ENCODE assay signal across 8 mouse cellular contexts in the genomic region with DNA sequence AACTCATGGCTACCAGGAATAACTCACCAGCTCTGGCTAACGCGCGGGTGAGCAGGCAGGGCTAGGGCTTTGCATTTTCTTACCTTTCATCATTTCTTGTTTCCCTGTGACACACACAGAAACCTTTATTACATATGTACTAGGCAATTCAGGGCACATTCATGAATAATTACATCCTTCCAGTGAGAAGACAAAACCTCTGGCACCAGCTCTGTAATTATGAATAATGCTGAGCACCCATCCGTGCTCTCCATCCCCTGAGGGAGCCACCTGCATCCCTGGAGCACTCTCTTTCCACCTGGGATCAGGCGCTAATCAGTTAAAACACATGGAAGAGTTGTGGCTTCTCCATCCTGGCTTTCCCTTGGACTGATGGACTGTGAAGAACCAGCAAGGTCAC. TPM values are rescaled to one million over a fixed set of nuclear protein-coding genes. Genes with fewer than 3 reads are reported as not detected.
DNase-seq lines count a peak whose midpoint lies in the region; ATAC-seq and TF ChIP-seq lines count a peak whose summit lies in the region.

Gene Nme7, plus strand, starts transcription at position 301 of the 400 bp plus-strand sequence.

- H3K36me3 ChIP-seq in testis, adult 2 months (ENCODE audit: control insufficient read depth, insufficient read depth, low read length): peaks cover 6% of the 10 kb centered on the region
- peaks cover 42% of the 10 kb centered on the region for H3K36me3 ChIP-seq in embryonic facial prominence, embryonic 13.5 days
- H3K36me3 ChIP-seq in intestine, postnatal 0 days (ENCODE audit: control insufficient read depth, insufficient read depth): peaks cover 38% of the 10 kb centered on the region
- H3K36me3 ChIP-seq in midbrain, embryonic 16.5 days (ENCODE audit: control insufficient read depth, insufficient read depth, low read length): peaks cover 27% of the 10 kb centered on the region

- no peak for TF ChIP-seq CTCF in testis, adult 2 months (IDR thresholded peaks at IDR 0.05; ENCODE audit: control insufficient read depth, insufficient read depth, insufficient replicate concordance, low read depth, low read length)
- no peak for TF ChIP-seq CTCF in intestine, postnatal 0 days (IDR thresholded peaks at IDR 0.05; ENCODE audit: low read depth)

- H3K27ac ChIP-seq in testis, adult 2 months (ENCODE audit: control insufficient read depth, insufficient read depth, low read depth, low read length): peak within 1 kb of the TSS; percentile 29; the same call in 1 of the 2 replicates
- H3K27ac ChIP-seq in embryonic facial prominence, embryonic 13.5 days: no peak within 1 kb of the TSS
- no peak within 1 kb of the TSS for H3K27ac ChIP-seq in intestine, postnatal 0 days (ENCODE audit: low read depth, low read length)
- no peak within 1 kb of the TSS for H3K27ac ChIP-seq in midbrain, embryonic 16.5 days (ENCODE audit: low read length)

- H3K4me2 ChIP-seq in embryonic facial prominence, embryonic 13.5 days: no peak within 1 kb of the TSS
- H3K4me2 ChIP-seq in intestine, postnatal 0 days (replicated peaks; ENCODE audit: low read depth): no peak within 1 kb of the TSS
- no peak within 1 kb of the TSS for H3K4me2 ChIP-seq in midbrain, embryonic 16.5 days (ENCODE audit: low read length)

- no peaks in the 10 kb centered on the region for H3K27me3 ChIP-seq in testis, adult 2 months (ENCODE audit: control insufficient read depth, insufficient read depth, low read length)
- no peaks in the 10 kb centered on the region for H3K27me3 ChIP-seq in embryonic facial prominence, embryonic 13.5 days
- H3K27me3 ChIP-seq in intestine, postnatal 0 days (replicated peaks; ENCODE audit: control insufficient read depth, insufficient read depth, low read length): no peaks in the 10 kb centered on the region
- no peaks in the 10 kb centered on the region for H3K27me3 ChIP-seq in midbrain, embryonic 16.5 days (ENCODE audit: control insufficient read depth, insufficient read depth, low read depth, low read length)

- no peak for DNase-seq in testis, postnatal 14 days (ENCODE audit: low spot score)
- DNase-seq in spleen, postnatal 36 days (ENCODE audit: low spot score in 2 of 2): no peak
- DNase-seq in gastrocnemius, postnatal 25 days: no peak

- peak within 1 kb of the TSS; percentile 62 for H3K4me3 ChIP-seq in testis, adult 2 months (ENCODE audit: control insufficient read depth, low read depth, low read length)
- H3K4me3 ChIP-seq in embryonic facial prominence, embryonic 13.5 days: no peak within 1 kb of the TSS
- H3K4me3 ChIP-seq in intestine, postnatal 0 days (ENCODE audit: low read depth, low read length): no peak within 1 kb of the TSS
- H3K4me3 ChIP-seq in midbrain, embryonic 16.5 days (ENCODE audit: low read depth, low read length): no peak within 1 kb of the TSS

- no peak within 1 kb of the TSS for H3K9ac ChIP-seq in embryonic facial prominence, embryonic 13.5 days
- H3K9ac ChIP-seq in intestine, postnatal 0 days (ENCODE audit: low read depth, low read length): no peak within 1 kb of the TSS
- H3K9ac ChIP-seq in midbrain, embryonic 16.5 days (ENCODE audit: low read depth, low read length): no peak within 1 kb of the TSS

- H3K9me3 ChIP-seq in embryonic facial prominence, embryonic 13.5 days: no peaks in the 10 kb centered on the region
- no peaks in the 10 kb centered on the region for H3K9me3 ChIP-seq in intestine, postnatal 0 days (ENCODE audit: control insufficient read depth)
- no peaks in the 10 kb centered on the region for H3K9me3 ChIP-seq in midbrain, embryonic 16.5 days (replicated peaks; ENCODE audit: control insufficient read depth, low read length, poor library complexity, severe bottlenecking)

- TF ChIP-seq POLR2A in testis, adult 2 months (IDR thresholded peaks at IDR 0.05; ENCODE audit: control insufficient read depth, low read depth, low read length): no peak

- H3K4me1 ChIP-seq in testis, adult 2 months (ENCODE audit: control insufficient read depth, insufficient read depth, low read length): no peaks in the 10 kb centered on the region
- H3K4me1 ChIP-seq in embryonic facial prominence, embryonic 13.5 days: peaks cover 22% of the 10 kb centered on the region
- H3K4me1 ChIP-seq in intestine, postnatal 0 days (replicated peaks; ENCODE audit: control insufficient read depth, insufficient read depth, low read length): peaks cover 4% of the 10 kb centered on the region; the same call in 1 of the 2 replicates
- peaks cover 22% of the 10 kb centered on the region for H3K4me1 ChIP-seq in midbrain, embryonic 16.5 days (ENCODE audit: control insufficient read depth, insufficient read depth, low read length)

- WGBS in embryonic facial prominence, embryonic 13.5 days: 79% methylated on average over 5 of the region's 5 CpGs
- WGBS in intestine, postnatal 0 days: 84% methylated on average over 5 of the region's 5 CpGs
- WGBS in midbrain, embryonic 16.5 days: 91% methylated on average over 5 of the region's 5 CpGs

- no peak for ATAC-seq in embryonic facial prominence, embryonic 13.5 days (ENCODE audit: insufficient number of reproducible peaks, insufficient read depth, low FRiP score, low TSS enrichment, low read depth)
- ATAC-seq in intestine, postnatal 0 days: no peak
- no peak for ATAC-seq in midbrain, embryonic 16.5 days
- ATAC-seq in erythroid progenitor cell, adult 5-6 weeks (replicated peaks; ENCODE audit: low FRiP score, poor library complexity, severe bottlenecking): no peak

RNA-seq across cellular contexts. Expression of gene Nme7, which starts in this region (rescaled TPM):
- 39.0 and 42.8 TPM in 2 replicates for polyA plus RNA-seq in testis, adult 2 months (2012; rRNA removed)
- polyA plus RNA-seq in embryonic facial prominence, embryonic 13.5 days (2015; fragmentation: Nextera tagmentation; extraction: Ambion mirVana): 45.4 and 48.3 TPM in 2 replicates
- 17.7 and 18.0 TPM in 2 replicates for polyA plus RNA-seq in intestine, postnatal 0 days (2015; fragmentation: Nextera tagmentation; extraction: Ambion mirVana)
- 31.2 and 34.2 TPM in 2 replicates for polyA plus RNA-seq in midbrain, embryonic 16.5 days (2015; fragmentation: Nextera tagmentation; extraction: Ambion mirVana)
- 3.8 and 14.1 TPM in 2 replicates for total RNA-seq in erythroid progenitor cell, adult 5-6 weeks (2015; ENCODE audit: low replicate concordance)
- total RNA-seq in erythroid progenitor cell, adult 5-6 weeks (2017; ENCODE audit: low replicate concordance): 5.3 and 13.7 TPM in 2 replicates
- 1 to 10 TPM; 1.6 to 1.8 TPM for total RNA-seq in gastrocnemius, postnatal 25 days (2021)
